Mouse (Mus musculus) cerebellum, adult 9-11 months (tissue): Measurements from ENCODE around the gene Prl6a1.

Experiments used
- DNase-seq: peaks from one replicate; pipeline ENCODE4 v3.0.0; 2022

Prl6a1 gene

GRCm38 (mm10) chr13:27312334-27313225 is at the start of gene Prl6a1:
Gene Prl6a1, plus strand, starts transcription at chr13:27312627.
- no peak for DNase-seq

DNA sequence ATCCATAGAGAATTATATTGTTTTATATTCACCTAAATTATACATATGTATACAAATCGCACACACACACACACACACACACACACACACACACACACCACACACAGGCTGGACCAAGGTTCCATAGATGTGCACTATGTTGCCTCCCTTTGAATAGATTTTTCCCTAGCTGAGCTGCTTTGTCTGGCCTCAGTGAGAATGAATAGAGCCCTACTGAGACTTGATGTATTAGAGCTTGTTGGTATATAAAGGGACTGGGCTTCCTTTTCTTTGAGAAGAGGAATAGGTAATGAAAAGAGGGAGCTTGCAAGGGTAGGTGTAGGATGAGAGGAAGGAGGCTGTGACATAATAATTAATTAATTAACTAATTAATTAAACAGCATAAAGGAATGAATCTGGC is 22.6 kb downstream of the Prl6a1 start:
- no peak for DNase-seq

GRCm38 (mm10) chr13:27342733-27343275 is 30.4 kb downstream of the Prl6a1 start:
- no peak for DNase-seq

DNA sequence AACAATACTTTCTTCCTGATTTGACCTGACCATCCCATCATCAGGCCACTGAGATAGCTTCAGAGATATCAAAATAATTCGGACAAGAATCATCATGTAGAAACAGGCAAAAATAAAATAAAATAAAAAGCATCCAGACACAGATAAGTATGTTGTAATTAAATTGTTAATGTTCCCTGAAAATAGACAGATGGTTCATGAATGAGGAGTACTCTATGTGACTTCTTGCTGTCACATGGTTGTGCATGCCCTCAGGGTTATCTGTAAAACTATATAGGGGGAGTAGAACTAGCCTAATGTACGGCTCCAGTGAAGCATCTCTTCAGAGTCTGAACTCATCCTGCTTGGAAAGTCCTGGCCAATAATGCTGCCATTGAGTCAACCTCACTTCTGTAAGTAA is 32.9 kb downstream of the Prl6a1 start, which contains the start of gene Prl8a2:
TSS of gene Prl8a2 (plus strand) at position 301 of the 400 bp plus-strand sequence.
- no peak for DNase-seq
